Mouse (Mus musculus) liver, adult 2 months (tissue): ENCODE results near the gene Ryk.

Source experiments
- CTCF ChIP-seq: fragments of 200-500 bp; IDR thresholded peaks from 2 replicates; pipeline ENCODE4 v1.5.1; 2011; ENCODE audit warnings: low read depth, low read length, control low read depth
- POLR2A ChIP-seq: fragments of 200-500 bp; IDR thresholded peaks from 2 replicates; pipeline ENCODE4 v1.6.1; 2011; ENCODE audit warnings: low read length, control low read depth; ENCODE audit not compliant: insufficient read depth; ENCODE audit errors: extremely low read depth

- TF ChIP-seq CTCF: no peak
- TF ChIP-seq POLR2A: no peak
Observed at GRCm38 (mm10) chr9:102860802-102861469, 26.2 kb downstream of the Ryk start.
